Mouse (Mus musculus) layer of hippocampus, postnatal 36 days (tissue): Measurements from ENCODE around the gene Mthfd2. TPM values are rescaled to one million over a fixed set of nuclear protein-coding genes. Genes with fewer than 3 reads are reported as not detected.

Experiments
- DNase-seq, 2 experiments: peaks; one replicate each; pipeline ENCODE4 v3.0.0; 2022
- total RNA-seq, 2 experiments: library from RNA; stranded (reverse); gene quantifications; 2 replicates each; pipeline ENCODE4 v1.2.3; 2021

The Mthfd2 gene
- total RNA-seq, 2 experiments from 2014 or later: 6.1 to 6.7 TPM

DNA sequence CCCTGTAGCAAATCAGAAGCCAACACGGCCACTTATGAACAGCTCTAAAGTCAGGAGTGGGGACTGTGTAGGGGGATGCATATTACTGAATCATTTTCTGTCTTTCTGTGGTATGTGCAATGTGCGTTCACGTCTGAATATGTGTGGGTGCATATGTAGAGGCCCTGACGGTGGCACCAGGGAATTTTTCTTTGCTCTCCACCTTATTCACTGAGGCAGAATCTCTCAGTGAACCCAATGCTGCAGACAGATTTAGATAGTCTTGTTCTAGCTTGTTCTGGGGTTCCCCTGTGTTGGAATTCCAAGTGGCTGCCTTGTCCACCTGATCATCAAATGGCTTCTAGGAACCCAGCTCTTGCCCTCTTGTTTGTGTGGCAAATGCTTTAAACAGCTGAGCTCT is 58.1 kb downstream of the Mthfd2 start:
- no peak for DNase-seq

GRCm38 (mm10) chr6:83265653-83266052 is 60.1 kb downstream of the Mthfd2 start:
- DNase-seq: no peak

DNA sequence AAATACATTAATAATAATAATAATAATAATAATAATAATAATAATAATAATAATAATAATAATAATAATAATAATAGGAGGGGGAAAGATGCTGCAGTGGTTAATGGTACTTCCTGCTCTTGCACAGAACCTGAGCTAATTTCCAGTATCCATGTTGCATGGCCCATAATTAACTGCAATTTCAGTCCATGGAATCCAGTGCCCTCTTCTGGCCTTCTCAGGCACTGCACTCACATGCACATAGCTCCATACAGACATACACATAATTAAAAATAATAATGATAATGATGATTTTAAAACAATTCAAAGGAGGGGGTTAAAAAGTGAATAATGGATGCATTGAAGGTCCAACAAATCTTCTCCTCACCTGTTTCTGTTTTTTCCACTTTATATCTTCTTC is 60.5 kb downstream of the Mthfd2 start:
- DNase-seq: no peak

DNA sequence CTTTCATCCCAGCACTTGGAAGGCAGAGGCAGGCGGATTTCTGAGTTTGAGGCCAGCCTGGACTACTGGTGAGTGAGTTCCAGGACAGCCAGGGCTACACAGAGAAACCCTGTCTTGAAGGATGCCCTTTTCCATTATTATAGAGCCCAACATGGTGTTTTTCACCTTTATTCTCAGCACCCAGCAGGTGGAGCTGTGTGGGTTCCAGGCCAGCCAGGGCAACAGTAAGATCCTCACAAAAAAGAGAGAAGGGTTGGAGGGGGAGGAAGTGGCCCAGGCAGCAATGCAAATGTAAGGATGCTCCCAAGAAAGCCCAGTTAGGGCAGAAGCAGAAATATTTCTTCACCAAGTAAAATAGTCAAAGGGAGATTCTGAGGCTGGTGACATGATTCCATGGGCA is 61.2 kb downstream of the Mthfd2 start:
- DNase-seq: no peak

Other genes with a start within 250 kb of the Mthfd2 start
- 10 to 100 TPM; 33.9 to 34.9 TPM for gene Pcgf1, start 248.0 kb downstream of the Mthfd2 start, total RNA-seq
- under 1 TPM in 1 of 2 experiments, not detected in 1; 0.48 TPM for gene Lbx2, start 239.5 kb downstream of the Mthfd2 start, total RNA-seq
- gene Ccdc142, start 224.3 kb downstream of the Mthfd2 start, total RNA-seq: 1 to 10 TPM; 8.0 to 8.2 TPM
- 1 to 10 TPM; 5.8 to 7.0 TPM for gene Gm42688, start 224.3 kb downstream of the Mthfd2 start, total RNA-seq
- 10 to 100 TPM; 64.4 to 69.9 TPM for gene Mrpl53, start 216.9 kb downstream of the Mthfd2 start, total RNA-seq
- gene Mogs, start 210.4 kb downstream of the Mthfd2 start, total RNA-seq: 10 to 100 TPM; 28.0 to 28.9 TPM
- gene Wbp1, start 204.3 kb downstream of the Mthfd2 start, total RNA-seq: 10 to 100 TPM; 58.2 to 61.4 TPM
- 10 to 100 TPM; 21.2 to 23.5 TPM for gene Ino80b, start 200.5 kb downstream of the Mthfd2 start, total RNA-seq
- 10 to 100 TPM; 75.9 to 90.3 TPM for gene Rtkn, start 190.4 kb downstream of the Mthfd2 start, total RNA-seq
- gene Wdr54, start 169.5 kb downstream of the Mthfd2 start, total RNA-seq: 10 to 100 TPM; 24.2 to 25.3 TPM
- gene 1700003E16Rik, start 169.5 kb downstream of the Mthfd2 start, total RNA-seq: 10 to 100 TPM; 23.4 to 24.0 TPM
- 100 to 1,000 TPM; 384 to 404 TPM for gene Dctn1, start 160.0 kb downstream of the Mthfd2 start, total RNA-seq
- gene Slc4a5, start 106.1 kb downstream of the Mthfd2 start, total RNA-seq: 1 to 10 TPM in 1 of 2 experiments, under 1 TPM in 1; 0.57 to 2.8 TPM
- gene Mob1a, start 108 bp upstream of the Mthfd2 start, total RNA-seq: 10 to 100 TPM; 21.6 to 21.7 TPM
- 10 to 100 TPM; 51.1 to 55.5 TPM for gene Bola3, start 23.2 kb upstream of the Mthfd2 start, total RNA-seq
- gene Tet3, start 133.2 kb upstream of the Mthfd2 start, total RNA-seq: 10 to 100 TPM; 58.9 to 67.8 TPM
- gene Dguok, start 181.1 kb upstream of the Mthfd2 start, total RNA-seq: 10 to 100 TPM; 32.7 to 41.9 TPM
- gene Actg2, start 210.4 kb upstream of the Mthfd2 start, total RNA-seq: not detected
- gene Stambp, start 246.8 kb upstream of the Mthfd2 start, total RNA-seq: 10 to 100 TPM; 34.3 to 34.7 TPM